Mouse (Mus musculus) testis, adult 2 months (tissue): Measurements from ENCODE around the gene Ang6. TPM values are rescaled to one million over a fixed set of nuclear protein-coding genes. Genes with fewer than 3 reads are reported as not detected.
"Not testable (repeated sequence)": the region's sequence is repeated elsewhere in the genome, so short reads cannot be mapped to it uniquely, and the experiment has no call there.

Experiments used
- H3K27ac ChIP-seq: fragments of 200-500 bp; 2 replicates; pipeline ENCODE4 v1.5.1; 2012; ENCODE audit warnings: low read depth, low read length; ENCODE audit not compliant: control insufficient read depth, insufficient read depth
- H3K27me3 ChIP-seq: fragments of 200-500 bp; 2 replicates; pipeline ENCODE4 v1.6.1; 2012; ENCODE audit warnings: mild to moderate bottlenecking, low read length, moderate library complexity; ENCODE audit not compliant: control insufficient read depth, insufficient read depth
- H3K36me3 ChIP-seq: fragments of 200-500 bp; 2 replicates; pipeline ENCODE4 v1.6.1; 2012; ENCODE audit warnings: mild to moderate bottlenecking, low read length; ENCODE audit not compliant: control insufficient read depth, insufficient read depth
- H3K4me1 ChIP-seq: fragments of 200-500 bp; 2 replicates; pipeline ENCODE4 v1.6.1; 2012; ENCODE audit warnings: low read length; ENCODE audit not compliant: control insufficient read depth, insufficient read depth
- H3K4me3 ChIP-seq: fragments of 200-500 bp; 2 replicates; pipeline ENCODE4 v1.5.1; 2012; ENCODE audit warnings: low read depth, mild to moderate bottlenecking, low read length, moderate library complexity, mixed read lengths; ENCODE audit not compliant: control insufficient read depth
- CTCF ChIP-seq: fragments of 200-500 bp; IDR thresholded peaks from 2 replicates; pipeline ENCODE4 v1.5.1; 2012; ENCODE audit warnings: low read depth, mild to moderate bottlenecking, inconsistent platforms, low read length, moderate library complexity; ENCODE audit not compliant: control insufficient read depth, insufficient read depth, insufficient replicate concordance
- POLR2A ChIP-seq: fragments of 200-500 bp; IDR thresholded peaks from 2 replicates; pipeline ENCODE4 v1.6.1; 2012; ENCODE audit warnings: low read depth, mild to moderate bottlenecking, inconsistent platforms, low read length, moderate library complexity; ENCODE audit not compliant: control insufficient read depth
- polyA plus RNA-seq: library from polyadenylated mRNA; depleted of rRNA; stranded (reverse); fragments of >200 nt; gene quantifications from 2 replicates; pipeline ENCODE4 v1.2.3, GENCODE M21; 2012; rRNA removed

Gene Ang6
- polyA plus RNA-seq, 1 experiment, result not detected

DNA sequence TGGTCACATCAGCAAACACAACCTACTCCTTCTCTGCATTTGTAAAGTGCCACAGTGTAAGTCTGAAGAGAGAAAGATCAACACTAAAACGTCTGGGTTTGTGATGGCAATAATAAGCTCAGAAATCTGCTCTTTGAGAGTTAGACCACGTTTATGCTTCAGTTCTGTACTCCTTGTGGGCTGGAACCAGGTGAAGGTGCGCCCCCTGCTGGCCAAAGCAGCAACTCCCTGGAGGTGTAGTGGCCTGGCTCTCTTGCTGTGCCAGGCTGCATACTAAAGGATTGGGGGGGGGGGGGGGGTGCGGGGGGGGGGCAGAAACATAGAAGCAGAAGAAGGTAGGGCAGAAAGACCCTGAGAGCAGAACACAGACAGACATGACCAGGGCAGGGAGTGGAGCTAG lies 18.2 kb downstream of the Ang6 start:
- no peaks in the 10 kb centered on the region for H3K27me3 ChIP-seq
- TF ChIP-seq POLR2A (no peak), CTCF (peak; percentile 77; the same call in 1 of the 2 replicates)

GRCm38 (mm10) chr14:43983454-43983853 lies 18.6 kb downstream of the Ang6 start:
- Histone ChIP-seq H3K27ac (no peak overlapping the region), H3K27me3 (no peaks in the 10 kb centered on the region), H3K36me3 (no peaks in the 10 kb centered on the region), H3K4me3 (no peak overlapping the region), H3K4me1 (peaks cover 6% of the 10 kb centered on the region)
- no peak for TF ChIP-seq POLR2A
- no peak for TF ChIP-seq CTCF

More for the DNA sequence above, 18.2 kb downstream of the Ang6 start:
- Histone ChIP-seq H3K27ac (no peak overlapping the region), H3K36me3 (no peaks in the 10 kb centered on the region), H3K4me3 (no peak overlapping the region), H3K4me1 (peaks cover 6% of the 10 kb centered on the region)

- not testable (repeated sequence) for H3K27ac ChIP-seq, H3K27me3 ChIP-seq, H3K36me3 ChIP-seq, H3K4me1 ChIP-seq, H3K4me3 ChIP-seq
Measured at GRCm38 (mm10) chr14:43956769-43957168, 45.3 kb downstream of the Ang6 start, which contains the start of gene Ang5. Gene Ang5 (plus strand): TSS chr14:43957069.

- not testable (repeated sequence) for H3K27ac ChIP-seq, H3K4me3 ChIP-seq, H3K27me3 ChIP-seq, H3K4me1 ChIP-seq, H3K36me3 ChIP-seq
Measured at GRCm38 (mm10) chr14:43955074-43955473, 47.0 kb downstream of the Ang6 start.

GRCm38 (mm10) chr14:43953382-43953781 lies 48.7 kb downstream of the Ang6 start:
- not testable (repeated sequence) for H3K4me1 ChIP-seq, H3K27me3 ChIP-seq, H3K36me3 ChIP-seq, H3K27ac ChIP-seq, H3K4me3 ChIP-seq

Other genes starting within 250 kb of the Ang6 start
- 2.4 and 4.1 TPM in 2 replicates for gene Gm8180, start 217.5 kb downstream of the Ang6 start, polyA plus RNA-seq
- gene Ear1, start 126.8 kb downstream of the Ang6 start, polyA plus RNA-seq, result not detected in 2 replicates
- gene Ear10, start 78.7 kb downstream of the Ang6 start, polyA plus RNA-seq, result 0.30 TPM in 1 of 2 replicates, not detected in the other
- gene Gm8113, start 76.9 kb downstream of the Ang6 start, polyA plus RNA-seq, result 0.62 and 0.81 TPM in 2 replicates
- gene Ang5, start 45.2 kb downstream of the Ang6 start, polyA plus RNA-seq, result not detected in 2 replicates
- gene Ear2, start 100.4 kb upstream of the Ang6 start, polyA plus RNA-seq, result 0.27 and 1.0 TPM in 2 replicates
- 2.8 and 4.1 TPM in 2 replicates for gene Gm3327, start 121.6 kb upstream of the Ang6 start, polyA plus RNA-seq
- 0.63 and 2.4 TPM in 2 replicates for gene Gm8212, start 195.4 kb upstream of the Ang6 start, polyA plus RNA-seq
- 6.8 and 7.4 TPM in 2 replicates for gene 4930503E14Rik, start 211.0 kb upstream of the Ang6 start, polyA plus RNA-seq